Mouse (Mus musculus) olfactory bulb, adult 2 months (tissue): Measurements from ENCODE around the gene Pxn.

Experiments used
- CTCF ChIP-seq: fragments of 200-500 bp; IDR thresholded peaks from 2 replicates; pipeline ENCODE4 v1.5.1; 2012; ENCODE audit warnings: low read depth, mild to moderate bottlenecking, low read length, moderate library complexity; ENCODE audit not compliant: insufficient read depth
- POLR2A ChIP-seq: fragments of 200-500 bp; IDR thresholded peaks from 2 replicates; pipeline ENCODE4 v1.6.1; 2012; ENCODE audit warnings: mild to moderate bottlenecking, low read depth, low read length, moderate library complexity; ENCODE audit not compliant: insufficient read depth

- TF ChIP-seq CTCF = no peak
- TF ChIP-seq POLR2A = no peak
Observed at GRCm38 (mm10) chr5:115550482-115551005, 44.1 kb downstream of the Pxn start.
